Mouse (Mus musculus) WW6 (cell line): ENCODE measurements around the gene Ankrd13c.
"Not testable (repeated sequence)": the region's sequence is repeated elsewhere in the genome, so short reads cannot be mapped to it uniquely, and the experiment has no call there.

Experiments
- DNase-seq: peaks from one replicate; pipeline ENCODE4 v3.0.0-alpha.2; 2013; ENCODE audit warnings: low read depth, low spot score

Gene Ankrd13c

GRCm38 (mm10) chr3:157946843-157947358 lies at the start of gene Ankrd13c:
Gene Ankrd13c, plus strand, starts transcription at chr3:157947239.
- peak; percentile 80 for DNase-seq

GRCm38 (mm10) chr3:157897645-157898044 lies 49.4 kb upstream of the Ankrd13c start:
- DNase-seq: no peak

- no peak for DNase-seq
Measured at GRCm38 (mm10) chr3:157899986-157900385, 47.1 kb upstream of the Ankrd13c start.

GRCm38 (mm10) chr3:157901721-157902120 lies 45.3 kb upstream of the Ankrd13c start:
- no peak for DNase-seq

GRCm38 (mm10) chr3:157908166-157908565 lies 38.9 kb upstream of the Ankrd13c start:
- DNase-seq: no peak

- no peak for DNase-seq
Measured at GRCm38 (mm10) chr3:157910262-157910661, 36.8 kb upstream of the Ankrd13c start.

- DNase-seq: no peak
Measured at GRCm38 (mm10) chr3:157912155-157912554, 34.9 kb upstream of the Ankrd13c start.

- DNase-seq: no peak
Measured at GRCm38 (mm10) chr3:157916336-157916735, 30.7 kb upstream of the Ankrd13c start.

- DNase-seq: no peak
Measured at GRCm38 (mm10) chr3:157921376-157921775, 25.7 kb upstream of the Ankrd13c start.

GRCm38 (mm10) chr3:157923268-157923835 lies 23.7 kb upstream of the Ankrd13c start:
- DNase-seq: no peak

GRCm38 (mm10) chr3:157924692-157925328 lies 22.2 kb upstream of the Ankrd13c start, which contains the start of gene Cth:
Gene Cth, minus strand, starts transcription at chr3:157925077.
- DNase-seq: peak; percentile 81

GRCm38 (mm10) chr3:157925706-157926510 lies 21.1 kb upstream of the Ankrd13c start:
- DNase-seq: no peak

GRCm38 (mm10) chr3:157926761-157927160 lies 20.3 kb upstream of the Ankrd13c start:
- DNase-seq: no peak

GRCm38 (mm10) chr3:157928731-157929130 lies 18.3 kb upstream of the Ankrd13c start:
- DNase-seq: no peak

GRCm38 (mm10) chr3:157929417-157929816 lies 17.6 kb upstream of the Ankrd13c start:
- DNase-seq: no peak

- no peak for DNase-seq
Measured at GRCm38 (mm10) chr3:157931592-157931991, 15.4 kb upstream of the Ankrd13c start.

- no peak for DNase-seq
Measured at GRCm38 (mm10) chr3:157932074-157932473, 15.0 kb upstream of the Ankrd13c start.

GRCm38 (mm10) chr3:157933223-157933622 lies 13.8 kb upstream of the Ankrd13c start:
- DNase-seq: not testable (repeated sequence)

GRCm38 (mm10) chr3:157934301-157934823 lies 12.7 kb upstream of the Ankrd13c start:
- DNase-seq: no peak

GRCm38 (mm10) chr3:157938585-157938984 lies 8.5 kb upstream of the Ankrd13c start:
- DNase-seq: no peak

GRCm38 (mm10) chr3:157947383-157948280 lies 593 bp downstream of the Ankrd13c start:
- no peak for DNase-seq
